Mouse (Mus musculus) C2C12 (cell line): Measurements from ENCODE around the gene Acp7. TPM values are rescaled to one million over a fixed set of nuclear protein-coding genes. Genes with fewer than 3 reads are reported as not detected.

ENCODE experiments used
- H3K27me3 ChIP-seq: one replicate; pipeline ENCODE4 v1.6.1; 2011; ENCODE audit not compliant: control insufficient read depth, insufficient read depth, insufficient read length
- H3K36me3 ChIP-seq: one replicate; pipeline ENCODE4 v1.6.1; 2011; ENCODE audit not compliant: control insufficient read depth, insufficient read depth
- H3K4me3 ChIP-seq: one replicate; pipeline ENCODE4 v1.5.1; 2011; ENCODE audit warnings: mild to moderate bottlenecking, control low read depth; ENCODE audit not compliant: poor library complexity, insufficient read depth, severe bottlenecking
- H3K79me2 ChIP-seq: one replicate; pipeline ENCODE4 v1.6.1; 2011; ENCODE audit not compliant: control insufficient read depth, insufficient read depth
- H3K79me3 ChIP-seq: one replicate; pipeline ENCODE4 v1.6.1; 2011; ENCODE audit warnings: low read depth, control low read depth
- H3ac ChIP-seq: one replicate; pipeline ENCODE3; 2011; ENCODE audit warnings: low read depth; ENCODE audit not compliant: control insufficient read depth, insufficient read length
- CEBPB ChIP-seq: IDR thresholded peaks from one replicate; pipeline ENCODE4 v1.6.1; 2011; ENCODE audit warnings: low read depth, mild to moderate bottlenecking, control low read depth, moderate library complexity
- CTCF ChIP-seq: IDR thresholded peaks from one replicate; pipeline ENCODE4 v1.5.1; 2011; ENCODE audit not compliant: control insufficient read depth, insufficient read depth, insufficient read length
- FOSL1 ChIP-seq: IDR thresholded peaks from one replicate; pipeline ENCODE4 v1.8.0; 2011; ENCODE audit warnings: mild to moderate bottlenecking, low read length; ENCODE audit not compliant: poor library complexity, insufficient read depth, severe bottlenecking
- MAX ChIP-seq: IDR thresholded peaks from one replicate; pipeline ENCODE4 v1.6.1; 2011; ENCODE audit warnings: mild to moderate bottlenecking, control low read depth
- MYOD1 ChIP-seq: IDR thresholded peaks from one replicate; pipeline ENCODE4 v1.6.1; 2011; ENCODE audit warnings: low read depth; ENCODE audit not compliant: control insufficient read depth, insufficient read length
- MYOG ChIP-seq: IDR thresholded peaks from one replicate; pipeline ENCODE4 v1.6.1; 2011; ENCODE audit not compliant: control insufficient read depth, insufficient read length; ENCODE audit errors: extremely low read depth
- USF1 ChIP-seq: IDR thresholded peaks from one replicate; pipeline ENCODE4 v1.6.1; 2011; ENCODE audit warnings: low read depth, mild to moderate bottlenecking, control low read depth, moderate library complexity
- polyA plus RNA-seq: library from polyadenylated mRNA; unstranded; fragments of >200 nt; fragmentation: generic; extraction: Trizol; gene quantifications from one replicate; pipeline ENCODE4 v1.2.1, GENCODE M21; 2012; ENCODE audit warnings: missing spikeins

The Acp7 gene
- polyA plus RNA-seq, 1 experiment: not detected

DNA sequence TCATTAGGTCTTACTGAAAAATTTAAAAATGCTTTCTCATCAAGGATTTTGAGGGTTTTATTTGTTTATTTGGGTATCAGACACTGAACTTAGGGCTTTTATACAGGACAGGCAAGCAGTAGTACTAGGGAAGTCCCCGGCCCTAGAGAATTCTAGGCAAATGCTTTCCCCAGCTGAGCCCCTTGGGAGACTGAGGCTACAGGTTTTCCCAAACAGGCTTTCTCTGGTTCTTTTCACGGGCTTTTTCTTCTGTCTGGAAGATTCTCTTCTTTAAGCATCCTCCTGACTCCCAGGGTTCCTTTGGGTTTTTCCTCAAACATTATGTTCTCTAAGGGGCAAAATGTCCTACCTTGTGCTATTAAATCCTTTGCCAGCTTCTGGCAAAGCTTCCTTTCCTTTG, 32.2 kb downstream of the Acp7 start:
- Histone ChIP-seq H3ac (no peak overlapping the region), H3K79me3 (peaks cover 21% of the 10 kb centered on the region), H3K36me3 (peaks cover 6% of the 10 kb centered on the region), H3K4me3 (no peak overlapping the region), H3K27me3 (no peaks in the 10 kb centered on the region), H3K79me2 (peaks cover 36% of the 10 kb centered on the region)
- TF ChIP-seq MYOG: no peak
- TF ChIP-seq CTCF: no peak
- TF ChIP-seq USF1: no peak
- TF ChIP-seq MAX: no peak
- no peak for TF ChIP-seq MYOD1
- no peak for TF ChIP-seq CEBPB
- TF ChIP-seq FOSL1: no peak

DNA sequence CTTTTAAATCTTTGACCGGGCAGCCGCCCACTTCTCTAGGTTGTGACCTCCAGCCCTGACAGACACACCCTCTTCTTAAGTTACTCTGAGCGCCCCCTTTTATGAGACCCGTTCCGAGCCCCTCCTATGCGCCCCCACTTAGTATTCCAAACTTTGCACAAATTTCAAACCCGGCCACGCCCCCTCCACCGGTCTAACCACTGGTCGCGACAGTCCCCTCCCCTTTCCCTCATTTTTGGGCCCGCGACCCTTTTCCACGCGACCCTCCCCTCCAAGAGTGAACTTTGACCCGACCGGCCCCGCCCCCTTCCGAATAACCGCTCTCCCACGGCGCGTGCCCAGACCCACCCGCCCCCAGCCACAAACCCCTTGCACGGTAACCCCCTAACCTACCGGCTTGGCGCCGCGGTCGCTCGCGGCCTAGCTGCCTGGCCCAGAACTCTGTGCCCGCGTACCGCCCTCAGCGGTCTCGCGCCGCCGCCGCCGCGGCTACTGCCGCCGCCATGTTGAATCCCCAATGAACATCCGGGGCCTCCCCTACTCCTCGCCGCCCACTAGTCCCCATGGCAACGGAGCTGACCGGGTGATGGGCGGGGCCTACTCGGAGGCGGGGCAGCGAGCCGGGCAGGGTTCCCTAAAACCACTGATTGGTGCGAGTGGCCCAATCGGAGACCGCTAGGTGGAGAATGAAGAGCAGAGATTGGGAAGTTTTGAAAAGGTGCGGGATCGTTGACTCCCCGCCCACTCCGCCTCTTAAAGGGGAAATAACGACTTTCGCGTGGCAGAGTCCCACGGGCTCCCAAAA, 33.3 kb downstream of the Acp7 start, which contains the start of the genes Samd4b and Pak4:
TSS of gene Samd4b (minus strand) at position 503 of the 805 bp plus-strand sequence.
TSS of gene Pak4 (minus strand) at position 544 of the 805 bp plus-strand sequence.
- TF ChIP-seq MYOG (no peak), USF1 (no peak), FOSL1 (no peak), MAX (no peak), CEBPB (no peak), MYOD1 (no peak), CTCF (no peak)
- peak within 1 kb of the TSS; percentile 68 for H3K4me3 ChIP-seq
- peaks cover 44% of the 10 kb centered on the region for H3K79me2 ChIP-seq
- H3K36me3 ChIP-seq: peaks cover 6% of the 10 kb centered on the region
- peak within 1 kb of the TSS; percentile 72 for H3ac ChIP-seq
- H3K79me3 ChIP-seq: peaks cover 26% of the 10 kb centered on the region
- H3K27me3 ChIP-seq: no peaks in the 10 kb centered on the region

DNA sequence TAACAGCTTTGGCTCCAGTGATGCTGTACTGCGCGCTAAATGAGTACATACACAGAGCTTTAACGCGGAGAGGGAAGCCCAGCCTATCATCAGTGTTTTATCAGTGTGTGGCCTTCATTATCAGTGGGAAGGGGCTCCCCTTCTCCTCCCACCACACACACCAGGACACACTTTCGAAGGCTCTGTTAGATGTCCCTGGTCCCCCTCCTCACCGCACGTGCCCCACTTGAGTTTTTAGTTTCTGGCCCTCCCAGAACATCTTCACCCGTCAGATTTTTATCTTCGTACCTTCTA, 33.9 kb downstream of the Acp7 start:
- H3K79me3 ChIP-seq: peaks cover 27% of the 10 kb centered on the region
- TF ChIP-seq CEBPB (no peak), USF1 (no peak), MAX (no peak), FOSL1 (no peak), MYOD1 (no peak), MYOG (no peak), CTCF (no peak)
- H3ac ChIP-seq: peak overlapping the region; percentile 36
- H3K27me3 ChIP-seq: no peaks in the 10 kb centered on the region
- peaks cover 6% of the 10 kb centered on the region for H3K36me3 ChIP-seq
- H3K79me2 ChIP-seq: peaks cover 50% of the 10 kb centered on the region
- peak overlapping the region; percentile 68 for H3K4me3 ChIP-seq

DNA sequence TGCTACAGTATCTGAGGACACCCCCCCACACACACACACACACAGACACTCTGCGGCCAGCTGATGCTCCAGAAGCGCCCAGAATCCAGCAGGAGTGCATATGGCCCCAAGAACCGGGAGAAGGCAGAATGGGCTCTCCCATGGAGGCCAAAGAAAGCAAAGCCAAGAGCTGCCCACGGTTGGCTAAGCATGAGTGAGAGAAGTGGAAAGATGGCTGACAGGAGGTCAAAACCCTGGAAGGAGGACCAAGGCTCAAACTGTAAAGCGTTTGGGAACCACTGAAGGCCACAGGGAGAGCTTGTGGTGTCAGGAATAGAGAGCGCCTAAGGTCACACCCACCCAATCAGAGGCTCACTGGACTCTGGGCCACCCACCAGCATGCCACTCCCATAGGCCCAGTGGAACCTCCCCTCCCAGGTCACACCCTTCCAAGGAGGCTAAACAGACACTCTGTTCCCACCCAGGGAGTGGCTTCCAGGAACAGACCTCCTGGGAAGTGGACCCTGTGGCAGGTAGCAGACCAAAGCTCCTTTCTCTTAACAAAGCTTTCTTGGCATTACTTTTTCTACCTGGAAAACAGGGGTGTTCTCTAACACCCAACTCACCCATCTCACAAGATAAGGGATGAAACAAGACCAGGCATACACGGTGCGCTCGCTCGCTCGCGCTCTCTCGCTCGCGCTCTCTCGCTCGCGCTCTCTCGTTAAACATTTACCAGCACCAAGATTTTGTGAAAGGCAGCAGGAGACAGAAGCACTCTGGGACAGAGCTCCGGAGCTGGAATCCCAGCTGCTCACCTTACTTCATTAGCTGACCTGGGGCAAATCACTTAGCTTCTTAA, 34.5 kb downstream of the Acp7 start:
- Histone ChIP-seq H3ac (no peak overlapping the region), H3K79me2 (peaks cover 56% of the 10 kb centered on the region), H3K27me3 (no peaks in the 10 kb centered on the region), H3K4me3 (peak overlapping the region; percentile 68), H3K36me3 (peaks cover 6% of the 10 kb centered on the region), H3K79me3 (peaks cover 27% of the 10 kb centered on the region)
- TF ChIP-seq MYOD1 (no peak), MAX (no peak)

GRCm38 (mm10) chr7:28595751-28596435, 35.2 kb downstream of the Acp7 start:
- H3ac ChIP-seq: no peak overlapping the region
- TF ChIP-seq CTCF: no peak
- peaks cover 28% of the 10 kb centered on the region for H3K79me3 ChIP-seq
- H3K4me3 ChIP-seq: no peak overlapping the region
- H3K79me2 ChIP-seq: peaks cover 63% of the 10 kb centered on the region
- H3K36me3 ChIP-seq: peaks cover 6% of the 10 kb centered on the region
- no peaks in the 10 kb centered on the region for H3K27me3 ChIP-seq
